In the genomic region with DNA sequence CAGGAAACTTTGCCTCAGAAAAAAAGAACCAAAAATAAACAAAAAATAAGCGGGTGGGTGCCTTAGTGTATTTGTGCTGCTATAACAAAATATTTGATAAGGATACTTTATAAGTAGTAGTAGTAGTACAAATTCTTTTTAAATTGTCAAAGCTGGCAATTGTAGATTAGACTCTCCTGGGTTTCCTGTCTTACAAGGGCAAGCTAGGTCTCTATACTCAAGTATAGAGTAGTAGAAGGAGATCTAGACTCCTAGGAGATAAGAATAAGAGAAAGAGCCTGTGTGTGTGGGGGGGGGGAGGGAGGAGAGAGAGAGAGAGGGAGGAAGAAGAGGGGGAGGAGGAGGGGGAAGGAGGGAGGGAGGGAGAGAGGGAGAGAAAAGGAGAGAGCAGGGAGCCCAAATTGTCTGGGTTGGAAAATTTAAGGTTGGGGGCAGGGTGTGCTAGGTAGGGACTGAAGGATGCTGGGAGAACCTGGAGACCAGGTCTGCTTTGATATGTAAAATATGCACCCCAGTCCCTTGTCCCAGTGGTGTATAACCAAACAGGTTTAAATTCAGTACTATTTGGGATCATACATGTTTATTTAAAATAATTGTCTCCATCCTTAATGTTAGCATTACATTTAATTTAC, we compare ENCODE assay signal across 22 mouse cellular contexts. TPM values are rescaled to one million over a fixed set of nuclear protein-coding genes. Genes with fewer than 3 reads are reported as not detected.
"Had no signal": no experiment of that assay in that cellular context is flagged by ENCODE, and none has a peak within 500 bp of the region (broad histone marks: within the 10 kb centered on the region; RNA-seq: fewer than 3 reads in every experiment).

No protein-coding gene starts in this region.

- DNase-seq: kidney, adult 11 months; kidney, postnatal 10 days; kidney, postnatal 4 days; layer of hippocampus, postnatal 36 days; lung, embryonic 14.5 days; lung, postnatal 10 days; lung, postnatal 4 days; right cerebral cortex, postnatal 14 days; thymus, postnatal 36 days had no signal

- H3K4me3 ChIP-seq: limb, embryonic 15.5 days; megakaryocyte, embryonic 14.5 days; midbrain, embryonic 13.5 days; stomach, embryonic 15.5 days had no signal

- H3K9me3 ChIP-seq: limb, embryonic 15.5 days; megakaryocyte, embryonic 14.5 days; midbrain, embryonic 13.5 days; stomach, embryonic 15.5 days had no signal

- ATAC-seq: midbrain, embryonic 13.5 days had no signal

- H3K27me3 ChIP-seq: limb, embryonic 15.5 days; megakaryocyte, embryonic 14.5 days; midbrain, embryonic 13.5 days; stomach, embryonic 15.5 days had no signal

- H3K4me1 ChIP-seq: limb, embryonic 15.5 days; stomach, embryonic 15.5 days had no signal

- H3K27ac ChIP-seq: limb, embryonic 15.5 days; midbrain, embryonic 13.5 days; stomach, embryonic 15.5 days had no signal

- H3K4me2 ChIP-seq: limb, embryonic 15.5 days; lung, embryonic 14.5 days; midbrain, embryonic 13.5 days; stomach, embryonic 15.5 days had no signal

- H3K9ac ChIP-seq: limb, embryonic 15.5 days; lung, embryonic 14.5 days; midbrain, embryonic 13.5 days; stomach, embryonic 15.5 days had no signal

- H3K36me3 ChIP-seq: limb, embryonic 15.5 days; midbrain, embryonic 13.5 days; stomach, embryonic 15.5 days had no signal

RNA-seq across cellular contexts. Expression of gene Mgat4e, which starts 23.9 kb away (rescaled TPM):
- total RNA-seq: layer of hippocampus, adult 8-10 months; layer of hippocampus, postnatal 36 days; left cerebral cortex, adult 8-10 months; left cerebral cortex, postnatal 25 days; midbrain, postnatal 0 days had no signal
- polyA plus RNA-seq: kidney, embryonic 14.5 days; limb, embryonic 11.5 days; limb, embryonic 15.5 days; lung, embryonic 14.5 days; midbrain, embryonic 13.5 days; midbrain, postnatal 0 days; neural tube, embryonic 14.5 days; spleen, adult 2 months; stomach, embryonic 15.5 days; thymus, postnatal 0 days had no signal
